ENCODE assay signal across 11 mouse cellular contexts in the genomic region with DNA sequence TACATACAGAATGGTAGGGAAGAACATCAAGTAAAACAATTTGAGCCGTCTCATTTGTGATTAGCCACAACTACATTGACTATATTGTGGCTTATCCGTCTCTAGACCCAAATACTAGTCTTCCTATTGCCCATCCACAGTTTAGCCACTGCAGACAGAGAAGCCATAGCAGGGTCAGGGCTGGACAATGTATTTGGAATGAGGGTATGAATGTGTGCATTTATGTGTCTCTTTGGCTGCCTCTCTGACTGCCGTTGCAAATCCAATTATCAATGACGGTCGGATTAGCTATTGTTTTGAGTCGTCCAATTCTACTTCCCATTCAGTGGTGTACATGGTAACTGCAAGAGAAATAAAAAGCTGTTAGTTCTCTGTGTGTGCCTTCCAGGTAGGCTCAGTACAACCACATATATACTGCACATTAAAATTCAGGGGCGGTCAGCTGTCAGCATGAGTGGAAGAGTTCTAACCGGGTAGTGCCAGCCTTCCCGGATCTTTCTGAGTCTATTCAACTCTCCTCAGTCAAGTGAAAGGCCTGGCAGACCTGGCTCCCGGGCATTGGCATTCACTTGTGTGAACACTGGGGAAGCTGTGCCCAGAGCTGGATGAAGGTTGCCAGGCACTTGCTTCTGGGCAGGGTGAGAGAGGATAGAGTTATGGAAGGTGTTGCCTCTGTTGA. TPM values are rescaled to one million over a fixed set of nuclear protein-coding genes. Genes with fewer than 3 reads are reported as not detected.
A peak's percentile ranks its signal among the peaks of the same experiment; 100 is the strongest.
DNase-seq lines count a peak whose midpoint lies in the region; ATAC-seq and TF ChIP-seq lines count a peak whose summit lies in the region.
"Had no signal": no experiment of that assay in that cellular context is flagged by ENCODE, and none has a peak within 500 bp of the region (broad histone marks: within the 10 kb centered on the region; RNA-seq: fewer than 3 reads in every experiment).

No protein-coding gene starts in this region.

- H3K4me2 ChIP-seq in hindbrain, embryonic 14.5 days (replicated peaks): no peak overlapping the region
- no peak overlapping the region for H3K4me2 ChIP-seq in hindbrain, embryonic 12.5 days (replicated peaks)
- H3K4me2 ChIP-seq in midbrain, postnatal 0 days (ENCODE audit: low read depth, low read length, poor library complexity, severe bottlenecking): no peak overlapping the region
- H3K4me2 ChIP-seq: limb, embryonic 15.5 days had no signal

- H3K27ac ChIP-seq in hindbrain, embryonic 14.5 days: no peak overlapping the region
- H3K27ac ChIP-seq in hindbrain, embryonic 12.5 days: no peak overlapping the region
- no peak overlapping the region for H3K27ac ChIP-seq in cerebellum, adult 2 months (ENCODE audit: insufficient read depth, low read length)
- 0 out of 2 replicates have a peak overlapping the region, but pooled peaks have one; percentile 65 for H3K27ac ChIP-seq in midbrain, postnatal 0 days (ENCODE audit: low read depth, low read length)
- H3K27ac ChIP-seq: limb, embryonic 15.5 days had no signal

- H3K9ac ChIP-seq in hindbrain, embryonic 14.5 days: no peak overlapping the region
- H3K9ac ChIP-seq in hindbrain, embryonic 12.5 days: no peak overlapping the region
- H3K9ac ChIP-seq in midbrain, postnatal 0 days (replicated peaks; ENCODE audit: low read length, poor library complexity, severe bottlenecking): no peak overlapping the region
- H3K9ac ChIP-seq: limb, embryonic 15.5 days had no signal

- H3K27me3 ChIP-seq in hindbrain, embryonic 14.5 days (ENCODE audit: control insufficient read depth, insufficient read depth, low read length): no peaks in the 10 kb centered on the region
- H3K27me3 ChIP-seq in hindbrain, embryonic 12.5 days: no peaks in the 10 kb centered on the region
- no peaks in the 10 kb centered on the region for H3K27me3 ChIP-seq in cerebellum, adult 2 months (ENCODE audit: control insufficient read depth, insufficient read depth, low read length)
- H3K27me3 ChIP-seq in midbrain, postnatal 0 days (ENCODE audit: insufficient read depth, low read length): no peaks in the 10 kb centered on the region
- H3K27me3 ChIP-seq: limb, embryonic 15.5 days had no signal

- TF ChIP-seq POLR2A in cerebellum, adult 2 months (IDR thresholded peaks at IDR 0.05; ENCODE audit: borderline replicate concordance, insufficient read depth, low read length): no peak

- intact Hi-C loops in gastrocnemius, postnatal 14 days (cut with DNase I; ENCODE audit: low total_unique reads): no loop called here

- no peaks in the 10 kb centered on the region for H3K4me1 ChIP-seq in hindbrain, embryonic 14.5 days (replicated peaks; ENCODE audit: control insufficient read depth, insufficient read depth, low read length)
- H3K4me1 ChIP-seq in hindbrain, embryonic 12.5 days: no peaks in the 10 kb centered on the region
- H3K4me1 ChIP-seq in cerebellum, adult 2 months (ENCODE audit: control insufficient read depth, insufficient read depth, low read length): peaks cover 21% of the 10 kb centered on the region
- no peaks in the 10 kb centered on the region for H3K4me1 ChIP-seq in midbrain, postnatal 0 days (ENCODE audit: insufficient read depth, low read length)
- H3K4me1 ChIP-seq: limb, embryonic 15.5 days had no signal

- TF ChIP-seq CTCF in cerebellum, adult 2 months (IDR thresholded peaks at IDR 0.05; ENCODE audit: borderline replicate concordance, insufficient read depth, low read depth, low read length): no peak
- no peak for TF ChIP-seq CTCF in midbrain, postnatal 0 days (IDR thresholded peaks at IDR 0.05)

- H3K4me3 ChIP-seq in hindbrain, embryonic 14.5 days (replicated peaks; ENCODE audit: low read length): no peak overlapping the region
- no peak overlapping the region for H3K4me3 ChIP-seq in hindbrain, embryonic 12.5 days
- H3K4me3 ChIP-seq in cerebellum, adult 2 months (replicated peaks; ENCODE audit: insufficient read depth, low read depth, low read length): no peak overlapping the region
- H3K4me3 ChIP-seq in midbrain, postnatal 0 days (ENCODE audit: low read depth, low read length): no peak overlapping the region
- H3K4me3 ChIP-seq: erythroblast, embryonic 14.5 days; limb, embryonic 15.5 days had no signal

- 55% methylated on average over 10 of the region's 10 CpGs for WGBS in hindbrain, embryonic 14.5 days
- 63% methylated on average over 10 of the region's 10 CpGs for WGBS in hindbrain, embryonic 12.5 days
- 24% methylated on average over 10 of the region's 10 CpGs for WGBS in cerebellum, adult 2 months
- 21% methylated on average over 10 of the region's 10 CpGs for WGBS in midbrain, postnatal 0 days

- peak; percentile 41 for DNase-seq in hindbrain, embryonic 14.5 days (ENCODE audit: low spot score)
- peak; percentile 59 to 72 for DNase-seq in cerebellum, adult 2 months
- peak; percentile 70 for DNase-seq in gastrocnemius, postnatal 14 days
- peak; percentile 85 for DNase-seq in midbrain, postnatal 0 days (ENCODE audit: low spot score)
- no peak for DNase-seq in spleen, adult 18-20 months
- DNase-seq in lung, postnatal 36 days: no peak

- no peaks in the 10 kb centered on the region for H3K36me3 ChIP-seq in hindbrain, embryonic 14.5 days (replicated peaks; ENCODE audit: control insufficient read depth, insufficient read depth)
- no peaks in the 10 kb centered on the region for H3K36me3 ChIP-seq in hindbrain, embryonic 12.5 days
- no peaks in the 10 kb centered on the region for H3K36me3 ChIP-seq in midbrain, postnatal 0 days (ENCODE audit: insufficient read depth, low read length)
- H3K36me3 ChIP-seq: limb, embryonic 15.5 days had no signal

- peak; percentile 85; the same call in 1 of the 2 replicates for ATAC-seq in hindbrain, embryonic 14.5 days (ENCODE audit: low FRiP score)
- no peak for ATAC-seq in hindbrain, embryonic 12.5 days (ENCODE audit: low FRiP score)
- ATAC-seq in midbrain, postnatal 0 days (ENCODE audit: low FRiP score): peak; percentile 84
- no peak for ATAC-seq in erythroblast, adult 5-6 weeks (replicated peaks; ENCODE audit: low FRiP score, poor library complexity, severe bottlenecking)
- ATAC-seq: inflammation-experienced regulatory T-cells, adult 6 months had no signal

- H3K9me3 ChIP-seq in hindbrain, embryonic 14.5 days (ENCODE audit: control insufficient read depth, low read length): no peaks in the 10 kb centered on the region
- no peaks in the 10 kb centered on the region for H3K9me3 ChIP-seq in hindbrain, embryonic 12.5 days (replicated peaks)
- no peaks in the 10 kb centered on the region for H3K9me3 ChIP-seq in midbrain, postnatal 0 days (ENCODE audit: low read length)
- H3K9me3 ChIP-seq: limb, embryonic 15.5 days had no signal

RNA-seq across cellular contexts. Expression of a gene that starts 59.2 kb away (rescaled TPM):
- polyA plus RNA-seq in hindbrain, embryonic 14.5 days (2014; fragmentation: Nextera tagmentation; extraction: Ambion mirVana): 12.1 and 15.0 TPM in 2 replicates
- polyA plus RNA-seq in hindbrain, embryonic 12.5 days (2016; fragmentation: Nextera tagmentation; extraction: Ambion mirVana): 2.8 and 3.2 TPM in 2 replicates
- polyA plus RNA-seq in cerebellum, adult 2 months (2012; rRNA removed): 114 and 118 TPM in 2 replicates
- total RNA-seq in gastrocnemius, postnatal 14 days (2021): 1 to 10 TPM; 4.7 to 6.0 TPM
- total RNA-seq in midbrain, postnatal 0 days (2014; rRNA removed): 57.3 and 61.6 TPM in 2 replicates
- 16.7 and 17.4 TPM in 2 replicates for polyA plus RNA-seq in midbrain, postnatal 0 days (2015; fragmentation: Nextera tagmentation; extraction: Ambion mirVana)
- total RNA-seq in erythroblast, adult 5-6 weeks (2015; ENCODE audit: low replicate concordance): not detected in 2 replicates
- total RNA-seq in erythroblast, adult 5-6 weeks (2017; ENCODE audit: low replicate concordance): not detected in 2 replicates
- polyA plus RNA-seq: erythroblast, embryonic 14.5 days had no signal

Comparison
In these comparisons a context has a peak if more than half of its experiments do, and no peak if none do; other contexts are left out.
1. ATAC-seq: peak in hindbrain, embryonic 14.5 days (single experiment) and midbrain, postnatal 0 days (single experiment); none in hindbrain, embryonic 12.5 days (single experiment) and erythroblast, adult 5-6 weeks (single experiment).
2. DNase-seq: peak in hindbrain, embryonic 14.5 days (single experiment), cerebellum, adult 2 months (2 of 2), gastrocnemius, postnatal 14 days (single experiment) and midbrain, postnatal 0 days (single experiment); none in spleen, adult 18-20 months (0 of 2) and lung, postnatal 36 days (single experiment).